Mouse (Mus musculus): ENCODE measurements around the gene Slc18a3. TPM values are rescaled to one million over a fixed set of nuclear protein-coding genes. Genes with fewer than 3 reads are reported as not detected.

Gene Slc18a3
- polyA plus RNA-seq, 1 experiment from 2014 or later, result not detected

DNA sequence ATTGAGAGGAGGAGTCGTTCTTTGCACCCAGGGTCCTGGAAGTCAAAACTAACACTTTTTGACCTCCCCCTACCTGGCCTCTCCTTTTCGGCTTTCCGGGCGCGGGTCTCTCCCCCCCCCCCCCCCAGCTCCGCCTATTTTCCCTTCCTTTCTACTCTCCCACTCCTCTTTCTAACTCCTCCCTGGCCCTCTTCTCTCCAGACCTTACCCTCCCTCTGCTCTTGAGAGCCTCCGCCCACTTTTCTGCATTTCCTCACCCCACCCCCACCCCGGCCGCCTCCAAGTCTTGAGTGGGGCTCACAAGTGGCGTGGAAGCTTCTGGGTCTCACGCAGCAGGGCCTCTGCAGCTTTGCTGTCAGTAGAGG lies 838 bp upstream of the Slc18a3 start:
- Histone ChIP-seq H3K4me1 (replicated peaks; ENCODE audit: insufficient read depth, low read length) (no peaks in the 10 kb centered on the region), H3K4me3 (replicated peaks; ENCODE audit: low read depth, low read length) (no peak overlapping the region), H3K4me2 (ENCODE audit: low read length) (no peak overlapping the region), H3K9me3 (replicated peaks; ENCODE audit: low read length) (no peaks in the 10 kb centered on the region), H3K9ac (ENCODE audit: low read depth, low read length) (no peak overlapping the region), H3K36me3 (ENCODE audit: insufficient read depth, low read length) (no peaks in the 10 kb centered on the region), H3K27me3 (ENCODE audit: insufficient read depth, low read length) (peaks cover 76% of the 10 kb centered on the region), H3K27ac (no peak overlapping the region)
- no peak for TF ChIP-seq CTCF (IDR thresholded peaks at IDR 0.05; ENCODE audit: low read depth)
- DNase-seq (ENCODE audit: low spot score) (no peak), ATAC-seq (replicated peaks; ENCODE audit: low FRiP score, low read depth) (no peak)
- WGBS, result 3% methylated on average over 8 of the region's 11 CpGs

DNA sequence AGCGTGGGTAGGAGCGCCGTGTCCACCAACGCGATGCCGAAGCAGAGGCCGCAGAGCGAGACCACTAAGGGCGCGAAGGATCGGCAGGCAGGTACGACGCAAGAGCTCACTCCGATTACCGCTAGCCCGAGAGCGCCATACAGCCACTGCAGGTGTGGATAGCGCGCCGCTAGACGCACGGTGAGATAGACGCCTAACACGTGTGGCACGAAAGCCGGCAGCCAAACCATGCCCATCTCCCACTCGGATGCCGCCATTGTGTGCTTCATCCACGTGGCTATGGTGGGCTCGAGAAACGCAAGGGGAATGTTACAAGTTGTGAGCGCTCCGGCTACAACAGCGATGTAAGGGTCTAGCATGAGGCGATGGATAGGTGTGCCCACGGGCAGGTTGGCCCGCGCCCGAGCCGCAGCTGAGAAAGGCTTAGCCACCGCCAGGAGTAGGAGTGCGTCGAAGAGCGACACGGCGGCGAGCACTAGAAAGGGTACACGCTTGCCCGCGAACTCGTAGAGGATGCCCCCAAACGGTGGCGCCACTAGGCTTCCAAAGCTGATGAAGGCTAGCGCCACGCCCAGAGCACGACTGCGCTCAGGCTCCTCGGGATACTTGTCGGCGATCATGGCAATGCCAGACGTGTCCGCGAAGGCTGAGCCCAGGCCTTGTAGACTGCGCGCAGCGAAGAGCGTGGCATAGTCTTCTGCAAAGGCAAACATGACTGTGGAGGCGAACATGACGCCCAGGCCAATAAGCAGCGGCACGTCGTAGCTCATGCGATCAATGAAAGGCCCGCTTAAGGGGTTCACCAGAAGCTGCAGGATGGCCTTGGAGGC lies 1.2 kb downstream of the Slc18a3 start:
- Histone ChIP-seq H3K27ac (no peak overlapping the region), H3K36me3 (ENCODE audit: insufficient read depth, low read length) (no peaks in the 10 kb centered on the region), H3K9me3 (replicated peaks; ENCODE audit: low read length) (no peaks in the 10 kb centered on the region), H3K4me1 (replicated peaks; ENCODE audit: insufficient read depth, low read length) (no peaks in the 10 kb centered on the region), H3K9ac (ENCODE audit: low read depth, low read length) (no peak overlapping the region), H3K27me3 (ENCODE audit: insufficient read depth, low read length) (peaks cover 89% of the 10 kb centered on the region), H3K4me3 (replicated peaks; ENCODE audit: low read depth, low read length) (no peak overlapping the region), H3K4me2 (ENCODE audit: low read length) (no peak overlapping the region)
- no peak for TF ChIP-seq CTCF (IDR thresholded peaks at IDR 0.05; ENCODE audit: low read depth)
- 4% methylated on average over 74 of the region's 74 CpGs for WGBS
- no peak for DNase-seq (ENCODE audit: low spot score)
- ATAC-seq (replicated peaks; ENCODE audit: low FRiP score, low read depth), result no peak

DNA sequence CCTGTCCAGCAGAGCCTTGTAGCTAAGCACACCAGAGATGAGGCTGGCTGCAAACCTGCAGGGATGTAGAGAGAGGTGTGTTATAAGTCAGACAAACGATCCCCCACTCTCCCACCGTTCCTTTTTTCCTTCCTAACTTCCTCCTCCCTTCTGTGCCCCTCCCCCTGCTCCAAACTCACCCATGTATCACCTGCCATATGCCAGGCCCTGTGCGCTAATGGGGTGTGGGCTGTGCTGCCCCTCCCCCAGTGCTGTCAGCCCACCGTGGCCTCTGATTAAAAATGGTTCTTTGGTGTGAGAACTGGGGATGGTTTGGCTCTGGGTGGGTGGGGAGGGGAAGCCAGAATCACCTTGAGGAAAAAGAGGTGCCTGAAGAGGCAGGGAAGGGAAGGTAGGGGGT lies 12.1 kb downstream of the Slc18a3 start:
- Histone ChIP-seq H3K36me3 (ENCODE audit: insufficient read depth, low read length) (no peaks in the 10 kb centered on the region), H3K4me1 (replicated peaks; ENCODE audit: insufficient read depth, low read length) (no peaks in the 10 kb centered on the region)
- no peak for DNase-seq (ENCODE audit: low spot score)

DNA sequence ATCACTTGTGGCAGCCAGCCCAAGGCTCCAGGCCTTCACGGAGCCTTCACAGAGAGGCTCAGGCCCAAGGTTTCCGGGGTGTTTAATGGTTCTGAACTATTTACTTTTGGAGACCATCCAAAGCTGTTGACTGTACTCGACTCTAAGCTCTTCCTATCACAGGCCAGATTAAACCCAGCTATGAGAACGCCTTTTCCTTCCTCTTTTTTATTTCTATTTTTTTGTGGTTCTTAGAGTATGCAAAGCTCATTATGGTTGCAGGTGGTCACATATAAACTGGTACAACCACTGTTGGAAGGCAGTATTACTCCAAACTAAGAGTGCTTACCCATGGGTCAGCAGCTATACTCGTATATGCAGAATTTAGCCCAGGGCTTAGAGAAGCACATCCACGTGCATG lies 17.7 kb downstream of the Slc18a3 start:
- DNase-seq (ENCODE audit: low spot score) (no peak), ATAC-seq (replicated peaks; ENCODE audit: low FRiP score, low read depth) (no peak)
- H3K27me3 ChIP-seq (ENCODE audit: insufficient read depth, low read length), result no peaks in the 10 kb centered on the region
- 78% methylated on average over 6 of the region's 6 CpGs for WGBS
- TF ChIP-seq CTCF (IDR thresholded peaks at IDR 0.05; ENCODE audit: low read depth), result no peak
- H3K27ac ChIP-seq, result no peak overlapping the region
- H3K9me3 ChIP-seq (replicated peaks; ENCODE audit: low read length), result no peaks in the 10 kb centered on the region
- no peak overlapping the region for H3K4me2 ChIP-seq (ENCODE audit: low read length)
- no peaks in the 10 kb centered on the region for H3K4me1 ChIP-seq (replicated peaks; ENCODE audit: insufficient read depth, low read length)
- no peak overlapping the region for H3K9ac ChIP-seq (ENCODE audit: low read depth, low read length)
- H3K4me3 ChIP-seq (replicated peaks; ENCODE audit: low read depth, low read length), result no peak overlapping the region
- no peaks in the 10 kb centered on the region for H3K36me3 ChIP-seq (ENCODE audit: insufficient read depth, low read length)

More for the DNA sequence above, 12.1 kb downstream of the Slc18a3 start:
- Histone ChIP-seq H3K27me3 (ENCODE audit: insufficient read depth, low read length) (no peaks in the 10 kb centered on the region), H3K4me3 (replicated peaks; ENCODE audit: low read depth, low read length) (no peak overlapping the region), H3K4me2 (ENCODE audit: low read length) (no peak overlapping the region), H3K9ac (ENCODE audit: low read depth, low read length) (no peak overlapping the region), H3K9me3 (replicated peaks; ENCODE audit: low read length) (no peaks in the 10 kb centered on the region), H3K27ac (no peak overlapping the region)
- no peak for TF ChIP-seq CTCF (IDR thresholded peaks at IDR 0.05; ENCODE audit: low read depth)
- 10% methylated on average over 4 of the region's 4 CpGs for WGBS
- ATAC-seq (replicated peaks; ENCODE audit: low FRiP score, low read depth), result no peak

DNA sequence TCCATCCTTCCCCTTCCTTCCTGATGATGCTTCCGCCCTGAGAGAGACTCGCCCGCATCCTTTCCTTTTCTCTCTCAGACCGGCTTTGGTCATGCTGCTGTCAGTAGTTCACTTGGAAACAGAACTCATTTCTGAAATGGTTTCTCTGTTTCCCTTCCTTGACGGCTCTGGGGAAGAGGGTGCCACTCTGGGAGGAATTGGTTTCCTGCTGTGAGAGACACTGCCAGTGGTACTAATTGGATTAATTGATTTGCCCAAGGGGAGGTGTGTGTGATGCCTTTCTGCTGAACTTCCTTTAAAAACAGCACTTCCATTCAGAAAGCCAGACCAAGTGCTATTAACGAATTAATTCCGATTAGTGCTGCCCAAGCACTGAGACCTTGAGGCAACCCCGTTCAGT lies 21.2 kb downstream of the Slc18a3 start:
- no peak for DNase-seq (ENCODE audit: low spot score)
- no peak overlapping the region for H3K4me2 ChIP-seq (ENCODE audit: low read length)
- WGBS, result 47% methylated on average over 8 of the region's 8 CpGs

DNA sequence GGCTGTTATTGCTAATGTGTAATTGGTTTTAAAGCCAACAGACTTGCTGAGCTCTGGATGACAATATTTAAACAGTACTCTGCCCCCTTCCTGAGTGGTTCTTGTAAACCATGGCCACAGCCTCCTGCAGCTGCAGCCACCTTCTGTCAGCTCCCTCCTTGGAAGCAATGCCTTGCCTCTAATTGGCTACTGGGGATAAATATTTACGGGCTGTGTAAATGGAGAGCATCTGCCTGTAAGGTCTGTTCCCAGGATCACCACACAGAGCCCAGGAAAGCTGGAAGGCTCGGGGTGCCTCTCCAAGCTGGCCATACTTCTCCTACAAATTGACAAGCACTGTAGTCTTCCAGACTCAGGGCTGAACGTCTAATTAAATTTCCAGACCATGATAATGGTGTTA lies 24.9 kb downstream of the Slc18a3 start:
- H3K9me3 ChIP-seq (replicated peaks; ENCODE audit: low read length), result no peaks in the 10 kb centered on the region
- WGBS, result 21% methylated on average over 3 of the region's 3 CpGs
- no peak overlapping the region for H3K4me3 ChIP-seq (replicated peaks; ENCODE audit: low read depth, low read length)
- ATAC-seq (replicated peaks; ENCODE audit: low FRiP score, low read depth), result no peak
- H3K27me3 ChIP-seq (ENCODE audit: insufficient read depth, low read length), result no peaks in the 10 kb centered on the region
- no peak overlapping the region for H3K27ac ChIP-seq
- no peaks in the 10 kb centered on the region for H3K4me1 ChIP-seq (replicated peaks; ENCODE audit: insufficient read depth, low read length)
- no peaks in the 10 kb centered on the region for H3K36me3 ChIP-seq (ENCODE audit: insufficient read depth, low read length)
- no peak overlapping the region for H3K4me2 ChIP-seq (ENCODE audit: low read length)
- no peak overlapping the region for H3K9ac ChIP-seq (ENCODE audit: low read depth, low read length)
- no peak for TF ChIP-seq CTCF (IDR thresholded peaks at IDR 0.05; ENCODE audit: low read depth)
- DNase-seq (ENCODE audit: low spot score), result no peak

More for the DNA sequence above, 21.2 kb downstream of the Slc18a3 start:
- Histone ChIP-seq H3K9me3 (replicated peaks; ENCODE audit: low read length) (no peaks in the 10 kb centered on the region), H3K4me3 (replicated peaks; ENCODE audit: low read depth, low read length) (no peak overlapping the region), H3K27me3 (ENCODE audit: insufficient read depth, low read length) (no peaks in the 10 kb centered on the region), H3K9ac (ENCODE audit: low read depth, low read length) (no peak overlapping the region), H3K27ac (no peak overlapping the region), H3K4me1 (replicated peaks; ENCODE audit: insufficient read depth, low read length) (no peaks in the 10 kb centered on the region), H3K36me3 (ENCODE audit: insufficient read depth, low read length) (no peaks in the 10 kb centered on the region)
- no peak for TF ChIP-seq CTCF (IDR thresholded peaks at IDR 0.05; ENCODE audit: low read depth)
- ATAC-seq (replicated peaks; ENCODE audit: low FRiP score, low read depth), result no peak
